Mouse (Mus musculus) cerebellum, postnatal 36 days (tissue): ENCODE data around the gene Plch2.

Experiments
- DNase-seq, 2 experiments: peaks; one replicate each; pipeline ENCODE4 v3.0.0; 2021 to 2022; ENCODE audit warnings: mixed read lengths in 2 of 2

Plch2 gene

DNA sequence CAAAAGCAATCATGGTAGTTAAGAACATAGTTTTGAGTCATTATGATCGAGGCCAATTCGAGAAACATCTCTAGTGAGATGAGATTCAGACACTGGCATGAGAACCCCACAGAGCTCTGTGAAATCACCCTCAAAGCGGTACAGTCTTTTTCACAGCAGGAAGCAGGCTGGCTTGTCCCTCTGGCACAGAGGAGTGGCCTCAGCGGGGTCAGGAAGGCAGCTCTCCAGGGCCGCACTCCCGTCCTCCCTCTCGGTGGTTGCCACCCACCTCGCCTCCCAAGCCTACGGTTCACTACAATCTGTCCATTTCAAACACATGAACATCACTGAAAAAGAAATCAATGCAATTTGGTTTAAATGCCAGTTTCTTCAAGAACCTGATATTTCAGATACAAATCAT, 17.8 kb upstream of the Plch2 start:
- DNase-seq: no peak

DNA sequence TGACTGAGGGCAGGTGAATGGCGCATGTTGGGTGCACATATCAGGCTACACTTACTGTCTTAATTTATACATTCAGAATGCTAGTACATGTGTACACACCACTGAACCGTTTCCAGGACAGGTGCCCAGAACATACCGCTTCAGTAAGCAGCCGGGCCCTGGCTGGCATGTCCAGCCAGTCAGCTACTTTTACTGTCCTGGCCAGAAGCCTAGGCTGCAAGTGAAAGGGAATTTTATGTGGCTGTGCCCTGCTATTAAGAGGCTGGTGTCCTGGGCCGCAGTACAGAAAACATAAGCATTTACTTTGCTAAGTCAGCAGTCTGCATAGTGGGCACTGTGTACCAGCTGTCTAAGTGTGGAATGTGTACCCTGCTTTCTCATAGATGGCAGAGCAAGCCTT, 14.3 kb upstream of the Plch2 start:
- peak in 1 of 2 experiments; percentile 23 for DNase-seq

GRCm38 (mm10) chr4:155070199-155070598, 13.6 kb upstream of the Plch2 start:
- no peak for DNase-seq

DNA sequence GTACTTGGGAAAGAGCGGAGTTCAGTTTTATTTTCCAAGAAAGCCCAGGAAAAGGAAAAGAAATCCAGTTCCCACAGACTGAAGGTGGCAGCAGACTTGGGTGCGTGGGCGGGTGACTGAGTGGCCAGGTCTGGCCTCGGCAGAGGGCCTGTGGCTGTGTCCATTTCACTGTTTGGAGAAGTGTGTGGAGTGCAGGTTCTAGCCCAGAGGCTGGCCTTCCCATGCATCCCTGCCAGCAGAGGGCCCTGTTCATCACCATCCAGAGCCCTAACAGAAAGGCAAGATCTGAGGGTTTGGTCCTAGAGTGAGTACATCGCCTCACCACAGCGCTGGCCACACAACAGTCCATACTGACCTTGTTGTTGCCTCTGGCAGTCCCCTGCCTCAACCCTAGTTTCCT, 12.6 kb upstream of the Plch2 start:
- DNase-seq: peak; percentile 69

DNA sequence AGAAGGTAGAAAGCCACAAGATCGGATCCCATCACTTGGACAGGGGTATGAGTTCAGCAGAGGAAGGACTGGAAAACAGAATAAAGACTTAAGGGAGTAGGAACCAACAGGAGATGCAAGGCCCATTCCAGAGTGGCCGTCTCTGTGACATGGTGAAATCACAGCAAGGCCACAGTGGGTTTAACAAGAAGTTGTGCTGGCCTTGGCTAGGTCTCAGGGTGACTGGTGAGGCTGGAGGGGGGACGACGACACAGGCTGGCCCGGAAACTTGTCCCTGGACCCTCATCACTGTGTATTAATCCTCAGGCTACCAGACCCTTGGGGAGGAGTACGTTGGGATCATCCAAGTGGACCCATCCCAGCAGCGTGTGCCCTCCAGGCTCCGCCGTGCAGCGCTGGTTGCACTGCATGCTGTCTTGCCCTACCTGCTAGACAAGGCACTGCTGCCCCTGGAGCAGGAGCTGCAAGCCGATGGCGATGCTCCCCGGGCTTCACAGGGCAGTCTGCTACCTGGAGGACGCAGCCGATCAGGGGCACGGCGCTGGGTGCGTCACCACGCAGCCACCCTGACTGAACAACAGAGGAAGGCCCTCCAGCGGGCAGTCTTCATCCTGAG, 11.9 kb upstream of the Plch2 start:
- peak; percentile 22 to 33 for DNase-seq

GRCm38 (mm10) chr4:155066834-155067522, 10.4 kb upstream of the Plch2 start, which contains the start of gene Pex10:
Gene Pex10 (plus strand): TSS chr4:155067016.
- DNase-seq: peak; percentile 93 to 98

GRCm38 (mm10) chr4:155065970-155066833, 9.6 kb upstream of the Plch2 start:
- DNase-seq: peak; percentile 90 to 96

GRCm38 (mm10) chr4:155064474-155064873, 7.9 kb upstream of the Plch2 start:
- no peak for DNase-seq

DNA sequence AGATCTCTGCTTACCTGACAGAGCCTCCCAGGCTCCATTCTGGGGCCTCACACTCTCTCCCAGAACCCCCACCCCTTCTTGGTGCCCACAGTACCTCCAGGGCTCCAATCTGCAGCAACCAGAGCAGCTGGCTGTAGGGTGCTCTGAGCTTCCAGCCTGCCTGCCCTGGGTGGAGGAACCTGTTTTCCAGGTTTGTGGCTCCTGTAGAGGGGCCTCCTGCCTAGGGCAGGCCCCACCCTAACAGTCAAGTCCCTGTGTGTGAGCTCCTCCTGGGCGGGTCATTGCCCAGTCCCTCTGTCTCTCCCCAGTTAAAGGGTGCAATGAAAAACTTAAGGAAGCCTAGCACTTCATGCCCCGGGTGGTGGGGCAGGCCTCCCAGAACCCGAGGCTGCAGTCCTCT, 7.3 kb upstream of the Plch2 start:
- no peak for DNase-seq

GRCm38 (mm10) chr4:155058325-155058724, 1.7 kb upstream of the Plch2 start:
- no peak for DNase-seq

- DNase-seq: no peak
Observed at GRCm38 (mm10) chr4:155050116-155050515, 6.5 kb downstream of the Plch2 start.

GRCm38 (mm10) chr4:155046636-155047035, 9.9 kb downstream of the Plch2 start:
- no peak for DNase-seq

DNA sequence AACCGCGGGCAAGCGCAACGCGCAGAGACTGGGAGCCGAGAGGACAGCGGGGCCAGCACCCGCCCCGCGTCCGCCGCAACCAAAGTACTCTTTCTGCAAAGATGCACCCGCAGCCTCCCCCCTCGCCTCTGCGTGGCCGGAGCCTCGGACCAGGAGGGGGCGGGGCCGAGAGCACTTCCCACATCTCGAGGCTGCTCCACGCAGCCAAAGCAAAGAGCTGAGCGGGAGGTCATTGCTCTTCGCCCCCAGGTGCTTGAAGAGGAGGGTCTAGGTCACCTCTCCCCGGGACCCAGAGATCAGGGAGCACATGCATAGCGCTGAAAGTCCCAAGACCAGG, 13.3 kb downstream of the Plch2 start:
- DNase-seq: peak; percentile 44 to 57

GRCm38 (mm10) chr4:155042606-155043288, 13.8 kb downstream of the Plch2 start:
- peak; percentile 44 to 52 for DNase-seq

DNA sequence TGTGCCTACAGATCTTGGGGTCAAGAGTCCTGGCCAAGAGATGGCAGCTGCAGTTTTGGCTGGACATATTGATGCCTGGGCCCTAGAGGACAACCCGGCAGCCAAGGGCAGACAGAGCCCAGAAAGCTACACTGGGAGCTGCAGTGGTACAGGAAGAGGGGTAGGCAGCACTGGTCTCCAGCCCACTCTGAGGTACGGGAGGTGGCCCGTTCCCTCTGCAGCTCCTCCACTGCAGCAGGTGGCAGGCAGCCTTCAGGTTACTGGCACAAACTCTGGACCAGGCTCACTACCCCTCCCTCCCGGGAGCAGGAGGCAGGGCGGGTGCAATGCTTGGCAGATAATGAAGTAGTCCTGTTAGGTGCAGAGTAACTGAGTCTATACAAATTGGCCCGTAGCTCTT, 15.9 kb downstream of the Plch2 start:
- peak; percentile 40 to 60 for DNase-seq

DNA sequence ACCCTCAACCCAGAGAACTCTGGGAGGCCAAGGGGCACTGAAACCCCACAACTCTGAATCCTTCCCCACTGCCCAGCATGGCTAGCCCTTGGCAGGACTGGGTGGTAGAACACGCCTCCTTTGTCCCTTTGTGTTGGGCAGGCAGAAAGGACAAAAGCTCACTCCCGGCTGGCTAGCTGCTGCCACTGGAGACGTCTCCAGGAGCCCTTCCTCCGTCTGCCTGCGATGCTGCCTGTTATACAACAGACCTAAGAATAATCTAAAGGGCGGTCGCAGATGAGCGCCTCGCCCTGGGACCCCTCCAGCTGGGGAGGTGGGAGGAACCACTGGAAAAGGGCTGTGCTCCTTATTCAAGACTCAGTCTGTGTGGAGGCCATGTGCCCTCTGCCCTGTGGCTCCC, 16.4 kb downstream of the Plch2 start:
- no peak for DNase-seq

- peak in 1 of 2 experiments; percentile 45 for DNase-seq
Observed at GRCm38 (mm10) chr4:155034787-155035186, 21.8 kb downstream of the Plch2 start.

GRCm38 (mm10) chr4:155034202-155034601, 22.4 kb downstream of the Plch2 start:
- no peak for DNase-seq

GRCm38 (mm10) chr4:155033115-155033514, 23.5 kb downstream of the Plch2 start:
- no peak for DNase-seq

DNA sequence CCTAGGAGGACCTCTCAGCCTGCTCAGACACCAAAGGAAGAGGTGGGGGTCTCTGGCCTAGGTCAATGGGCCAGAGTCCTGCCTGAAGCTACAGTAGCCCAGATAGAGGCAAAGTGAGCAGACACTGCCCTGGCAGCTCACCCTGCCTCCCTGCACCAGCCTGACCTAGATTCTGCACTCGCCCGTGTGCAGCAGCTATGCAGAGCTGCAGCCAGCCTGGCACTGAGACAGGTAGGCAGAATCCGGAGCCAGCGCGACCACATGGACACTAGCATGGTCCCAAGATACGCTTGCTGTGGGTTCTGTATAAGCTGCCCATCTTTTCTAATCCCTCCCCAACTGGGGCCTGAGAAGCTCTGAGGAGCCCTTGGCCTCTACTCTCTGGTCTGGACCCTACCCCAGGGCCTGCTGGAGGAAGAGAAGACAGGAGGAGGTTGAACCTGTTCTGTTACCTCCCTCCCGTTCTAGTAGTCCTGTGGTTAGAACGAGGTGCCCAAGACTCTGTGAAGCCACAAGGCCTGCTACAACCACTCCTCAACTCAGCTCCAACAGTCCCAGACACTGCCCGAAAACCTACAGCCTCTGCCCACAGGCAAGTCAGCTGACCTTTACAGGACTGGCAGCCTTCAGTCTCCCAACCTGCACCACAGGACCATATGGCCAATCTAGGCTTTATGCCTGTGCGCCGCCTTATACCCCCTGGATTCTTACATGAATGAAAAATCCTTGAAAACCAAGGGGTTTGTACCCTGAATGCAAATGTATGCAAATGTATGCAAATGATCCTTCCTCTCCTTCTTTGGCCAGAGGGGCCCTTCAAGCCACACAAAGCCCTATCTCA, 32.2 kb downstream of the Plch2 start:
- peak; percentile 85 for DNase-seq

GRCm38 (mm10) chr4:155022228-155022855, 34.2 kb downstream of the Plch2 start:
- no peak for DNase-seq

GRCm38 (mm10) chr4:155020813-155021212, 35.8 kb downstream of the Plch2 start:
- no peak for DNase-seq
